Mouse (Mus musculus): ENCODE results near the gene Nav3. TPM values are rescaled to one million over a fixed set of nuclear protein-coding genes. Genes with fewer than 3 reads are reported as not detected.

The Nav3 gene
- polyA plus RNA-seq, 1 experiment from 2014 or later, result 0.07 TPM

DNA sequence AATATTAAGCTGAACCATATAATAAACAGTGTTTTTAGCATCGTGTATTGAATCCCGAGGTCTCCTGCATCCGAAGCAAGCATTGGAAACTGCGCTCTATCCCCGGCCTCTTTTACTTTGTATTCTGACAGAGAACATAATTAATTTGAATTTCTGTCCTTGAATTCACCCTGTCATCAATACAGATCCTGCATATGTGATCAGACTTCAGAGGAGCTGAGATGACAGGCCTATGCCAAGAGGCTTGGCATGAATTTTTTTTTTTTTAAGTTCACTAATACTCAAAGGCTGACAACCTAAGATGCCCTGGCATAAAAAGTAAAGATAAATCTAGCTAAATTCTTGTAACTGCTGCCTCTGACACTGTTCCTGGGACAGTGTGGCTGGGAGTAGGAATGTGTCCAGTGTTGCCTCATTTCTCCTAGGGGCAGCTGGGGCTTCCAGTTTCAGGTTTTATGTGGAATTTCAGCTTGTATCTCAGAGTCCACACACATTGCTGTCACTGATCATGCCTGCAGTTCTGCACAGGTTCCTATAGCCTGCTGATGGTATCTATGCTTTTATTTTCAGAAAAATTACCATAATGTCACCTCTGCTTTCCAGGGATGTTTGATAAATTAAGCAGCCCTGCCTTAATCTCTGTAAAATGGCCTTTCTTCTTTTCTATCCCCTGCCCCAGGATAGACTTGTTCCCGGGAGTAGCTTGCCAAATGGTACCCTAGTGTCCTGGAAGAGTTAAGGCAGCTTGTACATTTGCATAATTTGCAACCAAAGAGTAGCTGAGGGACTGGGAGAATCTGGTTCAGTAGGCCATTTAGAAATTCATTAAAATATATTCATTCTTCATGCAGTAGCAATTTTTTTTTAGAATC lies 301.8 kb downstream of the Nav3 start:
- Histone ChIP-seq H3K27me3 (ENCODE audit: control insufficient read depth, insufficient read depth, low read depth, low read length) (no peaks in the 10 kb centered on the region), H3K4me2 (ENCODE audit: low read depth, low read length) (no peak overlapping the region), H3K9ac (ENCODE audit: low read depth, low read length) (no peak overlapping the region), H3K4me1 (ENCODE audit: control insufficient read depth, low read depth, low read length) (no peaks in the 10 kb centered on the region), H3K27ac (ENCODE audit: low read length) (no peak overlapping the region), H3K9me3 (replicated peaks; ENCODE audit: control insufficient read depth, low read length) (no peaks in the 10 kb centered on the region), H3K36me3 (ENCODE audit: control insufficient read depth, insufficient read depth) (no peaks in the 10 kb centered on the region), H3K4me3 (ENCODE audit: low read depth, low read length) (no peak overlapping the region)
- ATAC-seq (ENCODE audit: low read depth), result no peak
- 67% methylated on average over 6 of the region's 6 CpGs for WGBS (ENCODE audit: insufficient replicate concordance)

- Histone ChIP-seq H3K4me1 (ENCODE audit: control insufficient read depth, low read depth, low read length) (no peaks in the 10 kb centered on the region), H3K27me3 (ENCODE audit: control insufficient read depth, insufficient read depth, low read depth, low read length) (no peaks in the 10 kb centered on the region), H3K9ac (ENCODE audit: low read depth, low read length) (no peak overlapping the region), H3K4me2 (ENCODE audit: low read depth, low read length) (no peak overlapping the region), H3K4me3 (ENCODE audit: low read depth, low read length) (no peak overlapping the region), H3K9me3 (replicated peaks; ENCODE audit: control insufficient read depth, low read length) (no peaks in the 10 kb centered on the region), H3K36me3 (ENCODE audit: control insufficient read depth, insufficient read depth) (no peaks in the 10 kb centered on the region), H3K27ac (ENCODE audit: low read length) (no peak overlapping the region)
- ATAC-seq (ENCODE audit: low read depth), result no peak
These were observed 335.4 kb downstream of the Nav3 start for GRCm38 (mm10) chr10:110120572-110120971.

DNA sequence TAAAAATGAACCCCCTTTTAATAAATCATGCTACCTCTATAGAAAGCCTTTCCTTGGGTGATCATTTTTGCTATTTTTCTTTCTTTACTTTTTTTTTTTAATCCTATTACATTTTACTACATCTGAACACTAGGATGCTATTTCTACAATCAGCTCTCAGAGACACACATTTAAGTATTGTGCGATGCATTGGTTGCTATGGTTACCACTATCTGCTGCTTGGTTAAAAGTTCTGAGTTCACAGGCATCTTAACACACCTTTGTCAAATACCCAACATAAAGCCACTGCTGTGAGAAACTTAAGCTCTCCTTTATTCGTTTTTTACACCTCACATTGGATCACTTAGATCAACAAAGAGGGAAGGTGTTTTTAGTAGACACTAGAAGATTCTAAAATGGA lies 338.7 kb downstream of the Nav3 start:
- Histone ChIP-seq H3K36me3 (ENCODE audit: control insufficient read depth, insufficient read depth) (no peaks in the 10 kb centered on the region), H3K9me3 (replicated peaks; ENCODE audit: control insufficient read depth, low read length) (no peaks in the 10 kb centered on the region), H3K4me3 (ENCODE audit: low read depth, low read length) (no peak overlapping the region), H3K27ac (ENCODE audit: low read length) (no peak overlapping the region), H3K9ac (ENCODE audit: low read depth, low read length) (no peak overlapping the region), H3K4me2 (ENCODE audit: low read depth, low read length) (no peak overlapping the region), H3K4me1 (ENCODE audit: control insufficient read depth, low read depth, low read length) (no peaks in the 10 kb centered on the region), H3K27me3 (ENCODE audit: control insufficient read depth, insufficient read depth, low read depth, low read length) (no peaks in the 10 kb centered on the region)
- WGBS (ENCODE audit: insufficient replicate concordance), result 38% methylated on average over 2 of the region's 2 CpGs
- ATAC-seq (ENCODE audit: low read depth), result no peak

GRCm38 (mm10) chr10:110112669-110113458 lies 343.1 kb downstream of the Nav3 start:
- ATAC-seq (ENCODE audit: low read depth), result no peak
- no peaks in the 10 kb centered on the region for H3K27me3 ChIP-seq (ENCODE audit: control insufficient read depth, insufficient read depth, low read depth, low read length)
- H3K4me1 ChIP-seq (ENCODE audit: control insufficient read depth, low read depth, low read length), result no peaks in the 10 kb centered on the region
- H3K9me3 ChIP-seq (replicated peaks; ENCODE audit: control insufficient read depth, low read length), result no peaks in the 10 kb centered on the region
- no peak overlapping the region for H3K4me2 ChIP-seq (ENCODE audit: low read depth, low read length)
- H3K27ac ChIP-seq (ENCODE audit: low read length), result no peak overlapping the region
- no peak overlapping the region for H3K9ac ChIP-seq (ENCODE audit: low read depth, low read length)
- H3K4me3 ChIP-seq (ENCODE audit: low read depth, low read length), result no peak overlapping the region
- WGBS (ENCODE audit: insufficient replicate concordance), result 57% methylated on average over 5 of the region's 5 CpGs
- H3K36me3 ChIP-seq (ENCODE audit: control insufficient read depth, insufficient read depth), result no peaks in the 10 kb centered on the region

DNA sequence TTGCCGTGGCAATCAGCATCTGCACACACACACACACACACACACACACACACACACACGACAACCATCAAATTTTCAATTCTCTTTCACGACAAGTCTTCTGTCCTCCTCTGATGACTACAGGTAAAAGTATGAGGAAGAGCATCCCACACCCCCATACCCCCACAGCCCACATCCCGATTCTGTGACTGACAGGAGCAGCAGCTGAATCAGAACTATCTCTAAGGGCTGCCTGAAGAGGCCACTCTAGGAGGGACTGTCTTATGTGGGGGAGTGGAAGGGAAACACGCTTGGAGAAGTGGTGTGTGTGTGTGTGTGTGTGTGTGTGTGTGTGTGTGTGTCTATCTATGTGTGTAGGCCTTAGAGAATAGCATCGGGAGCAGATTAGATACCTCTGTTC lies 352.7 kb downstream of the Nav3 start:
- H3K27ac ChIP-seq (ENCODE audit: low read length), result no peak overlapping the region
- WGBS (ENCODE audit: insufficient replicate concordance), result 63% methylated on average over 6 of the region's 6 CpGs
- H3K4me3 ChIP-seq (ENCODE audit: low read depth, low read length), result no peak overlapping the region
- H3K9me3 ChIP-seq (replicated peaks; ENCODE audit: control insufficient read depth, low read length), result no peaks in the 10 kb centered on the region
- ATAC-seq (ENCODE audit: low read depth), result no peak
- no peak overlapping the region for H3K9ac ChIP-seq (ENCODE audit: low read depth, low read length)
- H3K27me3 ChIP-seq (ENCODE audit: control insufficient read depth, insufficient read depth, low read depth, low read length), result no peaks in the 10 kb centered on the region
- no peak overlapping the region for H3K4me2 ChIP-seq (ENCODE audit: low read depth, low read length)
- no peaks in the 10 kb centered on the region for H3K4me1 ChIP-seq (ENCODE audit: control insufficient read depth, low read depth, low read length)
- no peaks in the 10 kb centered on the region for H3K36me3 ChIP-seq (ENCODE audit: control insufficient read depth, insufficient read depth)

- no peaks in the 10 kb centered on the region for H3K36me3 ChIP-seq (ENCODE audit: control insufficient read depth, insufficient read depth)
- no peak overlapping the region for H3K27ac ChIP-seq (ENCODE audit: low read length)
- H3K9me3 ChIP-seq (replicated peaks; ENCODE audit: control insufficient read depth, low read length), result no peaks in the 10 kb centered on the region
- no peak overlapping the region for H3K9ac ChIP-seq (ENCODE audit: low read depth, low read length)
- H3K4me2 ChIP-seq (ENCODE audit: low read depth, low read length), result no peak overlapping the region
- no peaks in the 10 kb centered on the region for H3K4me1 ChIP-seq (ENCODE audit: control insufficient read depth, low read depth, low read length)
- WGBS (ENCODE audit: insufficient replicate concordance), result 44% methylated on average over 4 of the region's 4 CpGs
- H3K27me3 ChIP-seq (ENCODE audit: control insufficient read depth, insufficient read depth, low read depth, low read length), result no peaks in the 10 kb centered on the region
- no peak overlapping the region for H3K4me3 ChIP-seq (ENCODE audit: low read depth, low read length)
- ATAC-seq (ENCODE audit: low read depth), result no peak
These were observed 353.8 kb downstream of the Nav3 start for GRCm38 (mm10) chr10:110102231-110102630.

- Histone ChIP-seq H3K4me1 (ENCODE audit: control insufficient read depth, low read depth, low read length) (no peaks in the 10 kb centered on the region), H3K9me3 (replicated peaks; ENCODE audit: control insufficient read depth, low read length) (no peaks in the 10 kb centered on the region), H3K9ac (ENCODE audit: low read depth, low read length) (no peak overlapping the region), H3K27me3 (ENCODE audit: control insufficient read depth, insufficient read depth, low read depth, low read length) (no peaks in the 10 kb centered on the region), H3K27ac (ENCODE audit: low read length) (no peak overlapping the region), H3K4me2 (ENCODE audit: low read depth, low read length) (no peak overlapping the region), H3K4me3 (ENCODE audit: low read depth, low read length) (no peak overlapping the region), H3K36me3 (ENCODE audit: control insufficient read depth, insufficient read depth) (no peaks in the 10 kb centered on the region)
- no peak for ATAC-seq (ENCODE audit: low read depth)
These were observed 361.6 kb downstream of the Nav3 start for GRCm38 (mm10) chr10:110094433-110094832.

GRCm38 (mm10) chr10:110088444-110089061 lies 367.5 kb downstream of the Nav3 start:
- WGBS (ENCODE audit: insufficient replicate concordance), result 50% methylated on average over 5 of the region's 5 CpGs
- Histone ChIP-seq H3K4me1 (ENCODE audit: control insufficient read depth, low read depth, low read length) (no peaks in the 10 kb centered on the region), H3K36me3 (ENCODE audit: control insufficient read depth, insufficient read depth) (no peaks in the 10 kb centered on the region), H3K9me3 (replicated peaks; ENCODE audit: control insufficient read depth, low read length) (no peaks in the 10 kb centered on the region), H3K4me3 (ENCODE audit: low read depth, low read length) (no peak overlapping the region), H3K27me3 (ENCODE audit: control insufficient read depth, insufficient read depth, low read depth, low read length) (no peaks in the 10 kb centered on the region), H3K9ac (ENCODE audit: low read depth, low read length) (no peak overlapping the region), H3K4me2 (ENCODE audit: low read depth, low read length) (no peak overlapping the region), H3K27ac (ENCODE audit: low read length) (no peak overlapping the region)
- no peak for ATAC-seq (ENCODE audit: low read depth)

DNA sequence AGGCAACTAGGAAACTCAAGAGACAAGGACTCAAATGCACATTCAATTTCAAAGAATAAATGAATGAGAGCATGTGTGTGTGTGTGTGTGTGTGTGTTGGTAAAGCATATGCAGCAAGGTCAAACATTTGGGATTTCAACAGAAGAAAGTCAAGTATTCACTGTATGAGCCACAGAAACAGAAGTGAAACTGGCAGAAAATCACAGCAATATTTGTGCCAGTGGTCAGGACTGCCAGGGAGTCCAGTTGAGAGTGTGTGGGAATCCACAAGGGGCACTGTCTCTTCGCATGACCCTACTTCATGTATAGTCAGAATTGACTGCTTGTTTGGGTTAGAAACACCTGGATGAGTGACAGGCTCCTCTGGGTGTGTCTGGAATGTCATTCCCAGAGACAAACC lies 370.1 kb downstream of the Nav3 start:
- Histone ChIP-seq H3K9me3 (replicated peaks; ENCODE audit: control insufficient read depth, low read length) (no peaks in the 10 kb centered on the region), H3K36me3 (ENCODE audit: control insufficient read depth, insufficient read depth) (no peaks in the 10 kb centered on the region), H3K4me2 (ENCODE audit: low read depth, low read length) (no peak overlapping the region), H3K4me1 (ENCODE audit: control insufficient read depth, low read depth, low read length) (no peaks in the 10 kb centered on the region), H3K9ac (ENCODE audit: low read depth, low read length) (no peak overlapping the region), H3K27ac (ENCODE audit: low read length) (no peak overlapping the region), H3K4me3 (ENCODE audit: low read depth, low read length) (no peak overlapping the region), H3K27me3 (ENCODE audit: control insufficient read depth, insufficient read depth, low read depth, low read length) (no peaks in the 10 kb centered on the region)
- ATAC-seq (ENCODE audit: low read depth), result no peak
- WGBS (ENCODE audit: insufficient replicate concordance), result 37% methylated on average over 1 of the region's 1 CpGs

All from liver, embryonic 16.5 days (tissue).